Mouse (Mus musculus): ENCODE measurements around the gene Hilpda. TPM values are rescaled to one million over a fixed set of nuclear protein-coding genes. Genes with fewer than 3 reads are reported as not detected.

Hilpda gene
- polyA plus RNA-seq, 1 experiment from 2014 or later = 47.5 TPM

DNA sequence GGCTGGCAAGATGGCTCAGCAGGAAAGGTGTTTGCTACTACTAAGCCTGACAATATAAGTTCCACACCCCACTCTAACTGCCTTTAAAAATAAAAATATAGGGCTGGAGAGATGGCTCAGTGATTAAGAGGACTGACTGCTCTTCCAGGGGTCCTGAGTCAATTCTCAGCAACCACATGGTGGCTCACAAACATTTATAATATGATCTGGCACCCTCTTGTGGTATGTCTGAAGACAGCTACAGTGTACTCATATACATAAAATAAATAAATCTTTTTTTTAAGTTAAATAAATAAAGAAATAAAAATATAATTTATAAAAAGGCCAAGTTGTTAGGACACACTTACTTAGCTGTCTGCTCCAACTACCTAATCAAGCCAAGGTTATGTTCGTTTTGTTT, 30.0 kb upstream of the Hilpda start:
- no peak overlapping the region for H3K27ac ChIP-seq (ENCODE audit: low read length)
- H3K9me3 ChIP-seq (ENCODE audit: control insufficient read depth, low read length) = no peaks in the 10 kb centered on the region
- H3K4me2 ChIP-seq (ENCODE audit: low read length) = no peak overlapping the region
- ATAC-seq = no peak
- no peak overlapping the region for H3K9ac ChIP-seq (replicated peaks; ENCODE audit: low read depth, low read length)
- WGBS = 63% methylated on average over 1 of the region's 1 CpGs
- no peaks in the 10 kb centered on the region for H3K27me3 ChIP-seq (replicated peaks; ENCODE audit: control insufficient read depth, insufficient read depth, low read length)
- H3K36me3 ChIP-seq (ENCODE audit: control insufficient read depth, insufficient read depth) = no peaks in the 10 kb centered on the region
- no peak overlapping the region for H3K4me3 ChIP-seq (replicated peaks; ENCODE audit: low read length)
- no peaks in the 10 kb centered on the region for H3K4me1 ChIP-seq (replicated peaks; ENCODE audit: control insufficient read depth, insufficient read depth, low read length)

DNA sequence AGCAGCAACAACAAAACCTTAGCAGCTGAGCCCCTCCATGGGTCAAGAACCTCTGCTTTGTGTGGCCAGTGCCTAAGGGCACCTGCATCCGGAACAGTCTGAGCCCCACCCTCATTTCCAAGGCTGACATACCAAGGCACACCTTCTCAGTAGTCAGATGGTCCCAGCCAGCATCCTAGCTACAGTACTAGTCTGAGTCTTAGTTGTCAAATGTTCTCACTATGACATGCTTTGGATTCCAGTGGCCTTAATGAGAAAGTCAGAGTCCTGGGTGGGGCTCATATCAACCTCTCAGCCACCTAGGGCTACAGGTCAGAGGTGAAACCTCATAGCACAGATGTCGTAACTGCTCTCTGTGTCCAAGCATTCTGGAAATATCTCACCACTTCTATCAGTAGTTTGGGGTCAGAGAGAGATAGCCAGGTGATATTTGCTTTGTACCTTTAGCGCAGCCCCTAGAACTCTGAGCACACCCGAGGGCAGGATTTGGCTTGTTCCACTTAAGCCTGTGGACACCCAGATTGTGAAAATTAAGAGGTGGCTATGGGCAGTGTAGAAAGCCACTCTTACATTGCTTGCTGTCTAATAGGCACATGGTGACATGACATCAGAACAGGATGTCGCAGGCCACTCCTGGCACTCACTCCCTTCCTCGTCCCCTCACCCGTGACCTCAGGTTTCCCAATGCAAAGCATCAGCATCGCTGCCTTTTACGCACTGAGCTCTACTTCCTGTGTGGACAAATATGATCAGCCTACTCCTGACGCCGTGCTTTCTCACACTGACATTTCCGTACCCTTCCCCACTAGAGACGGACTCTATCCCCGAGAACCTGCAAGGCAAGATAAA, 26.8 kb upstream of the Hilpda start:
- Histone ChIP-seq H3K4me1 (replicated peaks; ENCODE audit: control insufficient read depth, insufficient read depth, low read length) (no peaks in the 10 kb centered on the region), H3K27me3 (replicated peaks; ENCODE audit: control insufficient read depth, insufficient read depth, low read length) (no peaks in the 10 kb centered on the region), H3K4me3 (replicated peaks; ENCODE audit: low read length) (no peak overlapping the region), H3K36me3 (ENCODE audit: control insufficient read depth, insufficient read depth) (no peaks in the 10 kb centered on the region), H3K27ac (ENCODE audit: low read length) (no peak overlapping the region), H3K9me3 (ENCODE audit: control insufficient read depth, low read length) (no peaks in the 10 kb centered on the region), H3K9ac (replicated peaks; ENCODE audit: low read depth, low read length) (no peak overlapping the region), H3K4me2 (ENCODE audit: low read length) (no peak overlapping the region)
- 82% methylated on average over 14 of the region's 14 CpGs for WGBS
- no peak for ATAC-seq

GRCm38 (mm10) chr6:29246183-29246582, 26.1 kb upstream of the Hilpda start:
- no peak overlapping the region for H3K4me2 ChIP-seq (ENCODE audit: low read length)
- H3K4me3 ChIP-seq (replicated peaks; ENCODE audit: low read length) = no peak overlapping the region
- H3K27me3 ChIP-seq (replicated peaks; ENCODE audit: control insufficient read depth, insufficient read depth, low read length) = no peaks in the 10 kb centered on the region
- no peak overlapping the region for H3K27ac ChIP-seq (ENCODE audit: low read length)
- H3K4me1 ChIP-seq (replicated peaks; ENCODE audit: control insufficient read depth, insufficient read depth, low read length) = no peaks in the 10 kb centered on the region
- no peaks in the 10 kb centered on the region for H3K9me3 ChIP-seq (ENCODE audit: control insufficient read depth, low read length)
- no peak for ATAC-seq
- no peaks in the 10 kb centered on the region for H3K36me3 ChIP-seq (ENCODE audit: control insufficient read depth, insufficient read depth)
- no peak overlapping the region for H3K9ac ChIP-seq (replicated peaks; ENCODE audit: low read depth, low read length)
- WGBS = 76% methylated on average over 3 of the region's 3 CpGs

- no peaks in the 10 kb centered on the region for H3K36me3 ChIP-seq (ENCODE audit: control insufficient read depth, insufficient read depth)
- no peak overlapping the region for H3K4me2 ChIP-seq (ENCODE audit: low read length)
- ATAC-seq = no peak
- WGBS = 65% methylated on average over 5 of the region's 5 CpGs
- H3K9me3 ChIP-seq (ENCODE audit: control insufficient read depth, low read length) = no peaks in the 10 kb centered on the region
- H3K27ac ChIP-seq (ENCODE audit: low read length) = no peak overlapping the region
- no peaks in the 10 kb centered on the region for H3K27me3 ChIP-seq (replicated peaks; ENCODE audit: control insufficient read depth, insufficient read depth, low read length)
- no peak overlapping the region for H3K4me3 ChIP-seq (replicated peaks; ENCODE audit: low read length)
- H3K9ac ChIP-seq (replicated peaks; ENCODE audit: low read depth, low read length) = no peak overlapping the region
- no peaks in the 10 kb centered on the region for H3K4me1 ChIP-seq (replicated peaks; ENCODE audit: control insufficient read depth, insufficient read depth, low read length)
Measured at GRCm38 (mm10) chr6:29246585-29246984, 25.7 kb upstream of the Hilpda start.

- Histone ChIP-seq H3K4me3 (replicated peaks; ENCODE audit: low read length) (no peak overlapping the region), H3K36me3 (ENCODE audit: control insufficient read depth, insufficient read depth) (no peaks in the 10 kb centered on the region), H3K4me2 (ENCODE audit: low read length) (no peak overlapping the region), H3K27me3 (replicated peaks; ENCODE audit: control insufficient read depth, insufficient read depth, low read length) (no peaks in the 10 kb centered on the region), H3K4me1 (replicated peaks; ENCODE audit: control insufficient read depth, insufficient read depth, low read length) (no peaks in the 10 kb centered on the region), H3K9me3 (ENCODE audit: control insufficient read depth, low read length) (no peaks in the 10 kb centered on the region), H3K27ac (ENCODE audit: low read length) (no peak overlapping the region), H3K9ac (replicated peaks; ENCODE audit: low read depth, low read length) (no peak overlapping the region)
- 53% methylated on average over 4 of the region's 4 CpGs for WGBS
- no peak for ATAC-seq
Measured at GRCm38 (mm10) chr6:29247072-29247471, 25.2 kb upstream of the Hilpda start.

DNA sequence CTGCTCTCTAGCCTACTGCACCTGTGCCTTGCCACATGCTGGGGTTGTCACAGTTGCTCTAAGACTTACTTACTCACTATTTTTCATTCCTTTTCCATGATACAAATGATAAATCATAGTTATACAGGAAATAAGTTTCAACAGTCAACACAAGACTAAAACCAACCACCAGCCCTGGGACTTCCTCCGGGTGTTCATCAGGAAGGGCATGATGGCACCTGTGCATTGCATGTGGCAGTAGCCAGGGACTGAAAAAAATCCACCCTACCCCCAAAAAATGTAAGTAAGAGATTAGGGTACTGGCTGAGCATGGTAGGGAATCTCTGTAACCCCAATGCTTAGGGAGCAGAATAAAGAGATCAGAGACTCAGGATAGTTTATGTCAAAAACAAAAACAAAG, 12.9 kb upstream of the Hilpda start:
- Histone ChIP-seq H3K4me3 (replicated peaks; ENCODE audit: low read length) (no peak overlapping the region), H3K9ac (replicated peaks; ENCODE audit: low read depth, low read length) (no peak overlapping the region), H3K4me1 (replicated peaks; ENCODE audit: control insufficient read depth, insufficient read depth, low read length) (0 out of 2 replicates have a peak, but pooled peaks cover 2% of the 10 kb centered on the region), H3K27me3 (replicated peaks; ENCODE audit: control insufficient read depth, insufficient read depth, low read length) (no peaks in the 10 kb centered on the region), H3K36me3 (ENCODE audit: control insufficient read depth, insufficient read depth) (no peaks in the 10 kb centered on the region), H3K4me2 (ENCODE audit: low read length) (no peak overlapping the region), H3K27ac (ENCODE audit: low read length) (no peak overlapping the region), H3K9me3 (ENCODE audit: control insufficient read depth, low read length) (no peaks in the 10 kb centered on the region)
- WGBS = 93% methylated on average over 1 of the region's 1 CpGs
- ATAC-seq = no peak

DNA sequence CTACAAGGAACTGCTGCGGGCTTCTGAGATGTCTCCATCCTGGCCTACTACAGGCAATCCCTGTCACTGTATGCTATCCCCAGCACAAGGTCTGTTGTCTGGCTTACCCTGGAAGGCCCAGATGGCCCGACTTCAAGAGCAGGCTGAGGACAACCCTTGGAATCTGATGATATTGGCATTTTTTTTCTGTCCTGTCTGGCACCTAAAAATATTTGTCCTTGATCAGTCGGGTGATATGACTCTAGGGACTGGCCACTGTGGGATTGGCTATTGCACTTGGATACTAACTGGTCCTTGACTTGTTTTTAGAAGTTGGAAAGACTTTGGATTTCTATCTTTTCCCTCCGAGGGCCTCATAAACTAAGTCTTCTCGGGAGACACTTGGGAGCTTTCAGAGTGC, 10.5 kb upstream of the Hilpda start:
- Histone ChIP-seq H3K9me3 (ENCODE audit: control insufficient read depth, low read length) (no peaks in the 10 kb centered on the region), H3K9ac (replicated peaks; ENCODE audit: low read depth, low read length) (no peak overlapping the region), H3K4me1 (replicated peaks; ENCODE audit: control insufficient read depth, insufficient read depth, low read length) (0 out of 2 replicates have a peak, but pooled peaks cover 2% of the 10 kb centered on the region), H3K36me3 (ENCODE audit: control insufficient read depth, insufficient read depth) (no peaks in the 10 kb centered on the region), H3K27ac (ENCODE audit: low read length) (no peak overlapping the region), H3K4me2 (ENCODE audit: low read length) (no peak overlapping the region), H3K27me3 (replicated peaks; ENCODE audit: control insufficient read depth, insufficient read depth, low read length) (no peaks in the 10 kb centered on the region), H3K4me3 (replicated peaks; ENCODE audit: low read length) (no peak overlapping the region)
- WGBS = 86% methylated on average over 5 of the region's 5 CpGs
- no peak for ATAC-seq

DNA sequence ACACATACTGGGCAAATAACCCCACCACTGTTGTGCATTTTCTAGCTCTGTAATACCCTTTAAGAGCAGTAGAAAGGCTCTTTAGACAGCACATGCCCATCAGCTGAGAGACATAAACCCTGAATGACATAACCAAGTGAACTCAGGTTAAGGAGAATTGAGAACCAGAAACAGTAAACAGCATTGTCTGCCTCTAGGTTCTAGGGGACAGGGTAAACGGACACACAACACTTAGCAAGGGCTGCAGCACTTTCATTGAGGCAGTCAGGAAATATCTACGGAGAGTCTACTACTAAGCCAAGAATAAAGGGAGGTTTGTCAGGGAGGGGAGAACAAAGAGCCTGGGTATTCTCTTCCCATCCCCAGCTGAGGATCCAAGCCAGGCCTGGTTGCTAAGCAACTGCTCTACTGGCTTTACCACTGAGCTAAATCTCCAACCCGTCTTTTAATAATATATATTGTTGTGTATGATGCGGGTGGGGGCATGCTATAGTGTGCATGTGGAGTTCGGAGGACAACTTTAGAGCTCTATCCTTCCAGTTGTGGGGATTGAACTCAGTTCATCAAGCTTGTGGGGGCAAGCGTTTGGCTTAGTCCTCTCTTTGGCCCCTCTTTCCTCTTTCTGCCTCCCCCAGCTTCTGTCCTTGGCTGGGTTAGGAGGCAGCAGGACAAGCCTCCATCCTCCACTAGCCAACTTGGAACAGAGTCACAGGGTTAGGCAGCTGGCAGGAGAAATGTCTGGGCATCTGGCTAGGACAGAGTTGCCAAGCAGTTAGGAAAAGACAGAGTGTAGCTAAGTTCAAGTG, 8.4 kb upstream of the Hilpda start:
- Histone ChIP-seq H3K27me3 (replicated peaks; ENCODE audit: control insufficient read depth, insufficient read depth, low read length) (no peaks in the 10 kb centered on the region), H3K4me1 (replicated peaks; ENCODE audit: control insufficient read depth, insufficient read depth, low read length) (0 out of 2 replicates have a peak, but pooled peaks cover 2% of the 10 kb centered on the region), H3K4me3 (replicated peaks; ENCODE audit: low read length) (no peak overlapping the region), H3K9ac (replicated peaks; ENCODE audit: low read depth, low read length) (no peak overlapping the region), H3K36me3 (ENCODE audit: control insufficient read depth, insufficient read depth) (no peaks in the 10 kb centered on the region), H3K4me2 (ENCODE audit: low read length) (no peak overlapping the region), H3K27ac (ENCODE audit: low read length) (no peak overlapping the region), H3K9me3 (ENCODE audit: control insufficient read depth, low read length) (no peaks in the 10 kb centered on the region)
- 37% methylated on average over 6 of the region's 6 CpGs for WGBS
- peak; percentile 77 for ATAC-seq

GRCm38 (mm10) chr6:29264456-29264781, 7.9 kb upstream of the Hilpda start:
- H3K4me3 ChIP-seq (replicated peaks; ENCODE audit: low read length) = no peak overlapping the region
- no peak for ATAC-seq

More at GRCm38 (mm10) chr6:29264456-29264781, 7.9 kb upstream of the Hilpda start:
- Histone ChIP-seq H3K27me3 (replicated peaks; ENCODE audit: control insufficient read depth, insufficient read depth, low read length) (no peaks in the 10 kb centered on the region), H3K9me3 (ENCODE audit: control insufficient read depth, low read length) (no peaks in the 10 kb centered on the region), H3K4me1 (replicated peaks; ENCODE audit: control insufficient read depth, insufficient read depth, low read length) (0 out of 2 replicates have a peak, but pooled peaks cover 2% of the 10 kb centered on the region), H3K36me3 (ENCODE audit: control insufficient read depth, insufficient read depth) (no peaks in the 10 kb centered on the region), H3K4me2 (ENCODE audit: low read length) (no peak overlapping the region), H3K27ac (ENCODE audit: low read length) (no peak overlapping the region), H3K9ac (replicated peaks; ENCODE audit: low read depth, low read length) (no peak overlapping the region)
- WGBS = 81% methylated on average over 3 of the region's 3 CpGs
